Mouse (Mus musculus): ENCODE results near the gene Adh7.

The Adh7 gene

GRCm38 (mm10) chr3:138251156-138251555 lies 33.6 kb downstream of the Adh7 start:
- DNase-seq (ENCODE audit: low spot score in 2 of 2), result no peak

GRCm38 (mm10) chr3:138254205-138254604 lies 36.6 kb downstream of the Adh7 start:
- no peak for DNase-seq (ENCODE audit: low spot score in 2 of 2)

GRCm38 (mm10) chr3:138255366-138255765 lies 37.8 kb downstream of the Adh7 start:
- peak in 1 of 2 experiments; percentile 46 for DNase-seq (ENCODE audit: low spot score in 2 of 2)

GRCm38 (mm10) chr3:138255780-138256550 lies 38.4 kb downstream of the Adh7 start:
- peak in 1 of 2 experiments; percentile 75 for DNase-seq (ENCODE audit: low spot score in 2 of 2)

GRCm38 (mm10) chr3:138260721-138261669 lies 43.4 kb downstream of the Adh7 start, which contains the start of gene Adh1:
Gene Adh1, plus strand, starts transcription at chr3:138260991.
- no peak for DNase-seq (ENCODE audit: low spot score in 2 of 2)

GRCm38 (mm10) chr3:138262568-138262967 lies 45.0 kb downstream of the Adh7 start:
- DNase-seq (ENCODE audit: low spot score in 2 of 2), result no peak

- DNase-seq (ENCODE audit: low spot score in 2 of 2), result no peak
Observed at GRCm38 (mm10) chr3:138263154-138263930, 45.8 kb downstream of the Adh7 start.

- DNase-seq (ENCODE audit: low spot score in 2 of 2), result no peak
Observed at GRCm38 (mm10) chr3:138264648-138265047, 47.1 kb downstream of the Adh7 start.

GRCm38 (mm10) chr3:138270507-138270906 lies 52.9 kb downstream of the Adh7 start:
- peak in 1 of 2 experiments; percentile 30 for DNase-seq (ENCODE audit: low spot score in 2 of 2)

GRCm38 (mm10) chr3:138271297-138271696 lies 53.7 kb downstream of the Adh7 start:
- DNase-seq (ENCODE audit: low spot score in 2 of 2), result no peak

- no peak for DNase-seq (ENCODE audit: low spot score in 2 of 2)
Observed at GRCm38 (mm10) chr3:138273080-138273479, 55.5 kb downstream of the Adh7 start.

- no peak for DNase-seq (ENCODE audit: low spot score in 2 of 2)
Observed at GRCm38 (mm10) chr3:138275100-138275499, 57.5 kb downstream of the Adh7 start.

- DNase-seq (ENCODE audit: low spot score in 2 of 2), result no peak
Observed at GRCm38 (mm10) chr3:138282556-138282955, 65.0 kb downstream of the Adh7 start.
